Mouse (Mus musculus): ENCODE results near the gene Boc.

Boc gene

GRCm38 (mm10) chr16:44552726-44553125 lies 6.0 kb downstream of the Boc start:
- no peak for DNase-seq (ENCODE audit: low read depth, low spot score)

GRCm38 (mm10) chr16:44552036-44552435 lies 6.7 kb downstream of the Boc start:
- DNase-seq (ENCODE audit: low read depth, low spot score) = no peak

- DNase-seq (ENCODE audit: low read depth, low spot score) = no peak
Measured at GRCm38 (mm10) chr16:44551491-44551890, 7.2 kb downstream of the Boc start.

GRCm38 (mm10) chr16:44550843-44551242 lies 7.9 kb downstream of the Boc start:
- DNase-seq (ENCODE audit: low read depth, low spot score) = no peak

GRCm38 (mm10) chr16:44549867-44550679 lies 8.6 kb downstream of the Boc start:
- no peak for DNase-seq (ENCODE audit: low read depth, low spot score)

GRCm38 (mm10) chr16:44549381-44549780 lies 9.3 kb downstream of the Boc start:
- no peak for DNase-seq (ENCODE audit: low read depth, low spot score)

- DNase-seq (ENCODE audit: low read depth, low spot score) = no peak
Measured at GRCm38 (mm10) chr16:44547976-44548375, 10.7 kb downstream of the Boc start.

- no peak for DNase-seq (ENCODE audit: low read depth, low spot score)
Measured at GRCm38 (mm10) chr16:44546831-44547230, 11.9 kb downstream of the Boc start.

GRCm38 (mm10) chr16:44545939-44546338 lies 12.8 kb downstream of the Boc start:
- DNase-seq (ENCODE audit: low read depth, low spot score) = no peak

- no peak for DNase-seq (ENCODE audit: low read depth, low spot score)
Measured at GRCm38 (mm10) chr16:44545153-44545552, 13.5 kb downstream of the Boc start.

- no peak for DNase-seq (ENCODE audit: low read depth, low spot score)
Measured at GRCm38 (mm10) chr16:44543098-44543497, 15.6 kb downstream of the Boc start.

GRCm38 (mm10) chr16:44542029-44542690 lies 16.5 kb downstream of the Boc start:
- no peak for DNase-seq (ENCODE audit: low read depth, low spot score)

- DNase-seq (ENCODE audit: low read depth, low spot score) = no peak
Measured at GRCm38 (mm10) chr16:44539611-44540010, 19.1 kb downstream of the Boc start.

- no peak for DNase-seq (ENCODE audit: low read depth, low spot score)
Measured at GRCm38 (mm10) chr16:44538401-44539395, 20.0 kb downstream of the Boc start.

- DNase-seq (ENCODE audit: low read depth, low spot score) = no peak
Measured at GRCm38 (mm10) chr16:44534122-44534521, 24.6 kb downstream of the Boc start.

GRCm38 (mm10) chr16:44533522-44533921 lies 25.2 kb downstream of the Boc start:
- DNase-seq (ENCODE audit: low read depth, low spot score) = no peak

GRCm38 (mm10) chr16:44532851-44533250 lies 25.8 kb downstream of the Boc start:
- DNase-seq (ENCODE audit: low read depth, low spot score) = no peak

GRCm38 (mm10) chr16:44531239-44531797 lies 27.4 kb downstream of the Boc start:
- no peak for DNase-seq (ENCODE audit: low read depth, low spot score)

- DNase-seq (ENCODE audit: low read depth, low spot score) = no peak
Measured at GRCm38 (mm10) chr16:44530829-44531228, 27.9 kb downstream of the Boc start.

GRCm38 (mm10) chr16:44530191-44530590 lies 28.5 kb downstream of the Boc start:
- DNase-seq (ENCODE audit: low read depth, low spot score) = no peak

- no peak for DNase-seq (ENCODE audit: low read depth, low spot score)
Measured at GRCm38 (mm10) chr16:44529691-44530090, 29.0 kb downstream of the Boc start.

- DNase-seq (ENCODE audit: low read depth, low spot score) = no peak
Measured at GRCm38 (mm10) chr16:44528955-44529354, 29.7 kb downstream of the Boc start.
